Mouse (Mus musculus) lung, adult 2 months (tissue): ENCODE data around the gene Esrrb.

Experiments used
- CTCF ChIP-seq: fragments of 200-500 bp; IDR thresholded peaks from 2 replicates; pipeline ENCODE4 v1.5.1; 2011; ENCODE audit warnings: mild to moderate bottlenecking, low read length, control low read depth; ENCODE audit not compliant: insufficient read depth
- POLR2A ChIP-seq: fragments of 200-500 bp; IDR thresholded peaks from 2 replicates; pipeline ENCODE4 v1.6.1; 2011; ENCODE audit warnings: low read depth, mild to moderate bottlenecking, control low read depth, low read length, borderline replicate concordance; ENCODE audit errors: extremely low read depth

DNA sequence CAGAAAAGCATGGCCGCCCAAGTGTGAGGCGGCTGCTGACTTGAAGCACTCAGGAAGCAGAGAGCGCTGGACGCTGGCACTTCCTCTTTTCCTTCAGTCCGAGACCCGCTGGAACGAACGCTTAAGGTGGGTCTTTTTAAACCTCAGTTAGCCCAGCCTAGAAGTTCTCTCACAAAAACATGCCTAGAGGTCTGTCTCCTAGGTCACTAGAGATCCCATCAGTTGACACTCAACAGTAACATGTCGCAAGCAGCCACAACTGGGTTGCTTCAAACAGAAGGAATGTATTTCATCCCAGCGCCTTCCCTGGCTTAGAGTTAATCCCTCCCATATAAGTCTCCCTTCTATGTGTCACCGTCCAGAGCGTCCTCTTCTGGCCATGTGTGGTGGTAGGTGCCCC is 33.9 kb downstream of the Esrrb start:
- TF ChIP-seq CTCF (no peak), POLR2A (no peak)
